Comparison of ENCODE assay signal across 19 mouse cellular contexts in the genomic region with DNA sequence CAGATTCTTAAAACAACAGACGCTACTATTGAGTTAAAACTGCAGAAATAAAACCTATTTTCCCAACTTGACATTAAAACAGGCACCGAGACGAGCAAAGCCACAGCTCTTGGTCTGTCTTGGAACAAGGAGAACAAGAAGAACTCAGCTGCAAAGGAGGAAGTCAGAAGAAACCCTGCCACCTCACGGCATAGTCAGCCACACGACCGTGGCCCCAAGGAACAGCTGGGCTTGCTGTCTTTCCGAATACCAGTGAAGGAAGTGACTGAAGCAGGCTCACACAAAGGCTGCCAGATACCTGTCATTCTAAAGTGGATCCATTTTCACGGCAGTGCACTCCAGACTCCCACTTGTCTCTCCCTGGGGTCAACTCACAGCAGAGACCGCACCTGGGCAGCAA.
DNase-seq lines count a peak whose midpoint lies in the region; ATAC-seq and TF ChIP-seq lines count a peak whose summit lies in the region.
"Had no signal": no experiment of that assay in that cellular context is flagged by ENCODE, and none has a peak within 500 bp of the region (broad histone marks: within the 10 kb centered on the region; RNA-seq: fewer than 3 reads in every experiment).

No protein-coding gene starts in this region.

- H3K9ac ChIP-seq in intestine, postnatal 0 days (ENCODE audit: low read depth, low read length): no peak overlapping the region
- no peak overlapping the region for H3K9ac ChIP-seq in intestine, embryonic 16.5 days (ENCODE audit: low read depth, low read length)
- no peak overlapping the region for H3K9ac ChIP-seq in stomach, postnatal 0 days (ENCODE audit: low read length)
- H3K9ac ChIP-seq: heart, embryonic 12.5 days; neural tube, embryonic 12.5 days had no signal

- H3K4me1 ChIP-seq in intestine, postnatal 0 days (replicated peaks; ENCODE audit: control insufficient read depth, insufficient read depth, low read length): no peaks in the 10 kb centered on the region
- H3K4me1 ChIP-seq in intestine, embryonic 16.5 days (ENCODE audit: control insufficient read depth, insufficient read depth, low read length): peaks cover 2% of the 10 kb centered on the region; the same call in 1 of the 2 replicates
- H3K4me1 ChIP-seq in stomach, postnatal 0 days (replicated peaks; ENCODE audit: control insufficient read depth, insufficient read depth): no peaks in the 10 kb centered on the region
- H3K4me1 ChIP-seq: neural tube, embryonic 12.5 days had no signal

- 64% methylated on average over 9 of the region's 9 CpGs for WGBS in intestine, postnatal 0 days
- 59% methylated on average over 9 of the region's 9 CpGs for WGBS in intestine, embryonic 16.5 days
- 63% methylated on average over 9 of the region's 9 CpGs for WGBS in stomach, postnatal 0 days

- H3K27me3 ChIP-seq in intestine, postnatal 0 days (replicated peaks; ENCODE audit: control insufficient read depth, insufficient read depth, low read length): no peaks in the 10 kb centered on the region
- no peaks in the 10 kb centered on the region for H3K27me3 ChIP-seq in intestine, embryonic 16.5 days (replicated peaks; ENCODE audit: control insufficient read depth, insufficient read depth, low read length)
- H3K27me3 ChIP-seq in stomach, postnatal 0 days (ENCODE audit: control insufficient read depth, insufficient read depth, low read length): no peaks in the 10 kb centered on the region
- H3K27me3 ChIP-seq: heart, embryonic 12.5 days; neural tube, embryonic 12.5 days had no signal

- TF ChIP-seq EP300 in stomach, postnatal 0 days (optimal IDR thresholded peaks at IDR 0.05): no peak

- ATAC-seq in intestine, postnatal 0 days: no peak
- no peak for ATAC-seq in intestine, embryonic 16.5 days
- peak; percentile 60 for ATAC-seq in megakaryocyte progenitor cell, adult 5-6 weeks (replicated peaks; ENCODE audit: poor library complexity)
- ATAC-seq in stomach, postnatal 0 days (ENCODE audit: low FRiP score, low TSS enrichment): no peak

- no peak for TF ChIP-seq CTCF in intestine, postnatal 0 days (IDR thresholded peaks at IDR 0.05; ENCODE audit: low read depth)
- TF ChIP-seq CTCF in stomach, postnatal 0 days (IDR thresholded peaks at IDR 0.05; ENCODE audit: low read depth): no peak
- TF ChIP-seq CTCF in left cerebral cortex, adult 2 months (IDR thresholded peaks at IDR 0.05): no peak

- no peaks in the 10 kb centered on the region for H3K9me3 ChIP-seq in intestine, postnatal 0 days (ENCODE audit: control insufficient read depth)
- H3K9me3 ChIP-seq in intestine, embryonic 16.5 days (ENCODE audit: control insufficient read depth, low read length): no peaks in the 10 kb centered on the region
- H3K9me3 ChIP-seq in stomach, postnatal 0 days (ENCODE audit: control insufficient read depth, low read length): no peaks in the 10 kb centered on the region
- H3K9me3 ChIP-seq: embryonic facial prominence, embryonic 10.5 days; heart, embryonic 12.5 days; neural tube, embryonic 12.5 days had no signal

- intact Hi-C loops in left cerebral cortex, adult 2 months (cut with DNase I): no loop called here

- DNase-seq in stomach, postnatal 0 days (ENCODE audit: low spot score): no peak
- DNase-seq in ovary, postnatal 36 days (ENCODE audit: low spot score): no peak
- DNase-seq in left cerebral cortex, adult 2 months (ENCODE audit: extremely low spot score in 1 of 2, low spot score in 2 of 2): no peak
- DNase-seq in natural killer cell, adult 2 months (ENCODE audit: low spot score in 2 of 2): no peak
- no peak for DNase-seq in adrenal gland, postnatal 4 days (ENCODE audit: low spot score in 2 of 2)
- DNase-seq: adrenal gland, adult 2 months; cerebellum, postnatal 10 days; gastrocnemius, postnatal 14 days; heart, postnatal 4 days; kidney, adult 18-20 months; kidney, postnatal 36 days; layer of hippocampus, postnatal 36 days; lung, adult 18-20 months had no signal

- no peaks in the 10 kb centered on the region for H3K36me3 ChIP-seq in intestine, postnatal 0 days (ENCODE audit: control insufficient read depth, insufficient read depth)
- H3K36me3 ChIP-seq in intestine, embryonic 16.5 days (ENCODE audit: control insufficient read depth, insufficient read depth, low read length): no peaks in the 10 kb centered on the region
- no peaks in the 10 kb centered on the region for H3K36me3 ChIP-seq in stomach, postnatal 0 days (ENCODE audit: control insufficient read depth, insufficient read depth, low read length)
- H3K36me3 ChIP-seq: embryonic facial prominence, embryonic 10.5 days; heart, embryonic 12.5 days; neural tube, embryonic 12.5 days had no signal

- H3K4me3 ChIP-seq in intestine, postnatal 0 days (ENCODE audit: low read depth, low read length): no peak overlapping the region
- H3K4me3 ChIP-seq in intestine, embryonic 16.5 days (ENCODE audit: low read length): no peak overlapping the region
- no peak overlapping the region for H3K4me3 ChIP-seq in stomach, postnatal 0 days (ENCODE audit: low read depth, low read length)
- no peak overlapping the region for H3K4me3 ChIP-seq in left cerebral cortex, adult 2 months
- H3K4me3 ChIP-seq: embryonic facial prominence, embryonic 10.5 days; heart, embryonic 12.5 days; neural tube, embryonic 12.5 days had no signal

- peak overlapping the region; percentile 62 for H3K27ac ChIP-seq in intestine, postnatal 0 days (ENCODE audit: low read depth, low read length)
- no peak overlapping the region for H3K27ac ChIP-seq in intestine, embryonic 16.5 days (ENCODE audit: low read length)
- peak overlapping the region; percentile 65 for H3K27ac ChIP-seq in stomach, postnatal 0 days (replicated peaks)
- no peak overlapping the region for H3K27ac ChIP-seq in left cerebral cortex, adult 2 months
- H3K27ac ChIP-seq: embryonic facial prominence, embryonic 10.5 days; neural tube, embryonic 12.5 days had no signal

- H3K4me2 ChIP-seq in intestine, postnatal 0 days (replicated peaks; ENCODE audit: low read depth): no peak overlapping the region
- no peak overlapping the region for H3K4me2 ChIP-seq in intestine, embryonic 16.5 days (ENCODE audit: low read depth, low read length)
- no peak overlapping the region for H3K4me2 ChIP-seq in stomach, postnatal 0 days (replicated peaks; ENCODE audit: low read depth)
- H3K4me2 ChIP-seq: heart, embryonic 12.5 days; neural tube, embryonic 12.5 days had no signal

Comparison
In these comparisons a context has a peak if more than half of its experiments do, and no peak if none do; other contexts are left out.
1. H3K27ac ChIP-seq: peak in intestine, postnatal 0 days (single experiment) and stomach, postnatal 0 days (single experiment); none in intestine, embryonic 16.5 days (single experiment) and left cerebral cortex, adult 2 months (single experiment).